Mouse (Mus musculus): ENCODE results near the gene Ttc30a2. TPM values are rescaled to one million over a fixed set of nuclear protein-coding genes. Genes with fewer than 3 reads are reported as not detected.
"Not testable (repeated sequence)": the region's sequence is repeated elsewhere in the genome, so short reads cannot be mapped to it uniquely, and the experiment has no call there.

Ttc30a2 gene
- polyA plus RNA-seq, 1 experiment = 0.30 TPM

GRCm38 (mm10) chr2:75982626-75983025 is 4.7 kb upstream of the Ttc30a2 start:
- Histone ChIP-seq H3K9me3 (peaks cover 10% of the 10 kb centered on the region), H3K27me3 (replicated peaks) (no peaks in the 10 kb centered on the region), H3K4me3 (replicated peaks) (no peak overlapping the region), H3K36me3 (replicated peaks; ENCODE audit: low read length) (no peaks in the 10 kb centered on the region), H3K4me1 (no peaks in the 10 kb centered on the region)
- TF ChIP-seq GATA1 (IDR thresholded peaks at IDR 0.05; ENCODE audit: borderline replicate concordance, low read length) (no peak), FLI1 (IDR thresholded peaks at IDR 0.05; ENCODE audit: low read length) (no peak)

GRCm38 (mm10) chr2:75981440-75982081 is 3.6 kb upstream of the Ttc30a2 start, which contains the start of gene Ttc30a1:
TSS of gene Ttc30a1 (minus strand) at chr2:75981967.
- not testable (repeated sequence) for H3K4me1 ChIP-seq; H3K27me3 ChIP-seq (replicated peaks); H3K36me3 ChIP-seq (replicated peaks; ENCODE audit: low read length)
- H3K4me3 ChIP-seq (replicated peaks) = peak within 1 kb of the TSS; percentile 89
- peaks cover 10% of the 10 kb centered on the region for H3K9me3 ChIP-seq

GRCm38 (mm10) chr2:75980933-75981439 is 3.0 kb upstream of the Ttc30a2 start:
- not testable (repeated sequence) for H3K4me1 ChIP-seq; H3K4me3 ChIP-seq (replicated peaks); H3K36me3 ChIP-seq (replicated peaks; ENCODE audit: low read length); H3K27me3 ChIP-seq (replicated peaks)
- H3K9me3 ChIP-seq = peaks cover 10% of the 10 kb centered on the region

- H3K4me3 ChIP-seq (replicated peaks); H3K9me3 ChIP-seq; H3K36me3 ChIP-seq (replicated peaks; ENCODE audit: low read length); H3K4me1 ChIP-seq; H3K27me3 ChIP-seq (replicated peaks): not testable (repeated sequence)
Measured at GRCm38 (mm10) chr2:75976070-75976469, 1.9 kb downstream of the Ttc30a2 start.

- Histone ChIP-seq H3K4me3 (replicated peaks) (no peak overlapping the region), H3K9me3 (no peaks in the 10 kb centered on the region), H3K4me1 (no peaks in the 10 kb centered on the region), H3K36me3 (replicated peaks; ENCODE audit: low read length) (no peaks in the 10 kb centered on the region), H3K27me3 (replicated peaks) (peaks cover 5% of the 10 kb centered on the region)
- no peak for TF ChIP-seq GATA1 (IDR thresholded peaks at IDR 0.05; ENCODE audit: borderline replicate concordance, low read length)
- no peak for TF ChIP-seq FLI1 (IDR thresholded peaks at IDR 0.05; ENCODE audit: low read length)
Measured at GRCm38 (mm10) chr2:75974131-75974530, 3.8 kb downstream of the Ttc30a2 start.

- Histone ChIP-seq H3K27me3 (replicated peaks) (peaks cover 10% of the 10 kb centered on the region), H3K9me3 (no peaks in the 10 kb centered on the region), H3K36me3 (replicated peaks; ENCODE audit: low read length) (no peaks in the 10 kb centered on the region), H3K4me1 (peaks cover 24% of the 10 kb centered on the region), H3K4me3 (replicated peaks) (peak overlapping the region; percentile 90)
- no peak for TF ChIP-seq GATA1 (IDR thresholded peaks at IDR 0.05; ENCODE audit: borderline replicate concordance, low read length)
- no peak for TF ChIP-seq FLI1 (IDR thresholded peaks at IDR 0.05; ENCODE audit: low read length)
Measured at GRCm38 (mm10) chr2:75964972-75965371, 13.0 kb downstream of the Ttc30a2 start.

DNA sequence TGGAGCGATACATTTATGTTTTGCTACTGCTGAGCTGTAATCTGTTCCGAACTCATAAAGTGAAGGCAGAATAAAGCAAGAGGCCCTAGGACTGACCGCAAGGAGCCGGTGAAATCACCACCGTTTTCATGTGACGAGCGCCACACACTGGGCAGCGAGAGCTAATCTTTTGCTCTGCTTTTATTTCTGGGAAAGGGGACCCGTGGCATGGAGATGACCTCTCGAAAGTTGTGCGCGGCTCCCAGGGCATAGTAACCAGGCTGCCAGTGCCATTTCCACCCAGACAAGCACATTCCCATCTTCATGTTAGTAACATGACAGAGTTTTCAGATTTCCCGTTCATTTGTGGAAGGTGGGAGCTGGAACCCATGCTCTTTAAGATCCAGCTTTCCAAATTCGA is 13.5 kb downstream of the Ttc30a2 start:
- H3K4me3 ChIP-seq (replicated peaks) = peak overlapping the region; percentile 90
- peaks cover 24% of the 10 kb centered on the region for H3K4me1 ChIP-seq
- no peaks in the 10 kb centered on the region for H3K36me3 ChIP-seq (replicated peaks; ENCODE audit: low read length)
- peaks cover 8% of the 10 kb centered on the region for H3K27me3 ChIP-seq (replicated peaks)
- no peaks in the 10 kb centered on the region for H3K9me3 ChIP-seq
- TF ChIP-seq GATA1 (IDR thresholded peaks at IDR 0.05; ENCODE audit: borderline replicate concordance, low read length) = no peak
- TF ChIP-seq FLI1 (IDR thresholded peaks at IDR 0.05; ENCODE audit: low read length) = no peak

GRCm38 (mm10) chr2:75964051-75964450 is 13.9 kb downstream of the Ttc30a2 start:
- H3K4me3 ChIP-seq (replicated peaks) = peak overlapping the region; percentile 90
- H3K27me3 ChIP-seq (replicated peaks) = peaks cover 9% of the 10 kb centered on the region
- H3K4me1 ChIP-seq = peaks cover 24% of the 10 kb centered on the region
- no peaks in the 10 kb centered on the region for H3K36me3 ChIP-seq (replicated peaks; ENCODE audit: low read length)
- TF ChIP-seq GATA1 (IDR thresholded peaks at IDR 0.05; ENCODE audit: borderline replicate concordance, low read length) = no peak
- no peak for TF ChIP-seq FLI1 (IDR thresholded peaks at IDR 0.05; ENCODE audit: low read length)
- no peaks in the 10 kb centered on the region for H3K9me3 ChIP-seq

- TF ChIP-seq GATA1 (IDR thresholded peaks at IDR 0.05; ENCODE audit: borderline replicate concordance, low read length) (no peak), FLI1 (IDR thresholded peaks at IDR 0.05; ENCODE audit: low read length) (no peak)
- Histone ChIP-seq H3K27me3 (replicated peaks) (peaks cover 9% of the 10 kb centered on the region), H3K36me3 (replicated peaks; ENCODE audit: low read length) (no peaks in the 10 kb centered on the region), H3K4me1 (peaks cover 24% of the 10 kb centered on the region), H3K9me3 (no peaks in the 10 kb centered on the region), H3K4me3 (replicated peaks) (no peak overlapping the region)
Measured at GRCm38 (mm10) chr2:75963211-75963840, 14.6 kb downstream of the Ttc30a2 start.

- Histone ChIP-seq H3K4me3 (replicated peaks) (no peak overlapping the region), H3K36me3 (replicated peaks; ENCODE audit: low read length) (no peaks in the 10 kb centered on the region), H3K27me3 (replicated peaks) (peaks cover 12% of the 10 kb centered on the region), H3K9me3 (no peaks in the 10 kb centered on the region; the same call in 1 of the 2 replicates), H3K4me1 (peaks cover 24% of the 10 kb centered on the region)
- TF ChIP-seq FLI1 (IDR thresholded peaks at IDR 0.05; ENCODE audit: low read length) = no peak
- no peak for TF ChIP-seq GATA1 (IDR thresholded peaks at IDR 0.05; ENCODE audit: borderline replicate concordance, low read length)
Measured at GRCm38 (mm10) chr2:75960366-75961330, 17.3 kb downstream of the Ttc30a2 start.
